Mouse (Mus musculus) ES-Bruce4 (cell line): ENCODE data around the gene Mad1l1. TPM values are rescaled to one million over a fixed set of nuclear protein-coding genes. Genes with fewer than 3 reads are reported as not detected.

Experiments used
- H3K27ac ChIP-seq: 2 replicates; pipeline ENCODE4 v1.5.1; 2012; ENCODE audit warnings: low read length, inconsistent platforms; ENCODE audit not compliant: insufficient read depth
- H3K27me3 ChIP-seq: 2 replicates; pipeline ENCODE4 v1.6.1; 2012; ENCODE audit warnings: mild to moderate bottlenecking, low read length, inconsistent platforms; ENCODE audit not compliant: control insufficient read depth, poor library complexity, insufficient read depth, severe bottlenecking
- H3K36me3 ChIP-seq: 2 replicates; pipeline ENCODE4 v1.6.1; 2012; ENCODE audit warnings: inconsistent platforms, mild to moderate bottlenecking, low read length, moderate library complexity; ENCODE audit not compliant: control insufficient read depth, poor library complexity, insufficient read depth, severe bottlenecking
- H3K4me1 ChIP-seq: one replicate; pipeline ENCODE4 v1.8.1; 2011; ENCODE audit warnings: low read length; ENCODE audit not compliant: control insufficient read depth, insufficient read depth
- H3K4me3 ChIP-seq: 2 replicates; pipeline ENCODE4 v1.5.1; 2011; ENCODE audit warnings: low read depth, mild to moderate bottlenecking, low read length
- H3K9ac ChIP-seq: 2 replicates; pipeline ENCODE4 v1.6.1; 2012; ENCODE audit warnings: low read depth, mild to moderate bottlenecking, inconsistent platforms; ENCODE audit not compliant: poor library complexity, severe bottlenecking
- H3K9me3 ChIP-seq: replicated peaks from 2 replicates; pipeline ENCODE4 v1.6.1; 2012; ENCODE audit warnings: mild to moderate bottlenecking, low read length, inconsistent platforms; ENCODE audit not compliant: control insufficient read depth, poor library complexity, insufficient read depth, severe bottlenecking
- CTCF ChIP-seq: IDR thresholded peaks from one replicate; pipeline ENCODE4 v1.8.1; 2011; ENCODE audit warnings: low read depth, low read length
- EP300 ChIP-seq: IDR thresholded peaks from 2 replicates; pipeline ENCODE4 v1.6.1; 2011; ENCODE audit warnings: low read depth, low read length; ENCODE audit not compliant: insufficient read depth
- POLR2A ChIP-seq: IDR thresholded peaks from one replicate; pipeline ENCODE4 v1.8.1; 2011; ENCODE audit warnings: low read length; ENCODE audit not compliant: insufficient read depth
- polyA plus RNA-seq: library from polyadenylated mRNA; stranded (reverse); fragments of >200 nt; gene quantifications from 2 replicates; pipeline ENCODE4 v1.2.4, GENCODE M21; 2011; ENCODE audit warnings: low read depth; ENCODE audit not compliant: missing spikeins, insufficient read depth, insufficient read length

Gene Mad1l1
- polyA plus RNA-seq, 1 experiment: 25.4 TPM

- Histone ChIP-seq H3K4me1 (peaks cover 1% of the 10 kb centered on the region), H3K9me3 (peaks cover 2% of the 10 kb centered on the region; the same call in 1 of the 2 replicates), H3K27me3 (no peaks in the 10 kb centered on the region), H3K9ac (no peak overlapping the region), H3K36me3 (peaks cover 5% of the 10 kb centered on the region), H3K4me3 (no peak overlapping the region), H3K27ac (no peak overlapping the region)
- TF ChIP-seq EP300 (no peak), POLR2A (no peak), CTCF (peak; percentile 66)
Measured at GRCm38 (mm10) chr5:140336680-140337079, 15.3 kb upstream of the Mad1l1 start.

DNA sequence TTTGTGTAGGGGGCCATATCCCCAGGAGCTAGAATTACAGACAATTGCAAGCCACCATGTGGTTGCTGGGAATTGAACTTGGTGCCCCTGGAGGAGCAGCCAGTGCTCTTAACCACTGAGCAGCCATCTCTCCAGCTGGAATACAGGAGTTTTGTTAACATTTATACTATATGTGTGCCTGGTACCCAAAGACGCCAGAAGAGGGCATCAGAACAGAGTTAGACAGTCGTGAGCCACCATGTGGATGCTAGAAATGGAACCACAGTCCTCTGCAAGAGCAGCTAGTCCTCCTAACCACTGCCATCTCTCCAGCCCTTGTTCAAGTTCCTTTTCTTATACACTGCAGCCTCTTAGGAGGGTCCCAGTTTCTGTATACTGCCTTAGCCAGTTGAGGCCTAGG, 12.3 kb upstream of the Mad1l1 start:
- Histone ChIP-seq H3K27me3 (no peaks in the 10 kb centered on the region), H3K36me3 (peaks cover 4% of the 10 kb centered on the region), H3K4me1 (peaks cover 1% of the 10 kb centered on the region), H3K27ac (no peak overlapping the region), H3K9me3 (0 out of 2 replicates have a peak, but pooled peaks cover under 1% of the 10 kb centered on the region), H3K9ac (no peak overlapping the region), H3K4me3 (no peak overlapping the region)
- TF ChIP-seq EP300: no peak
- peak; percentile 44 for TF ChIP-seq CTCF

DNA sequence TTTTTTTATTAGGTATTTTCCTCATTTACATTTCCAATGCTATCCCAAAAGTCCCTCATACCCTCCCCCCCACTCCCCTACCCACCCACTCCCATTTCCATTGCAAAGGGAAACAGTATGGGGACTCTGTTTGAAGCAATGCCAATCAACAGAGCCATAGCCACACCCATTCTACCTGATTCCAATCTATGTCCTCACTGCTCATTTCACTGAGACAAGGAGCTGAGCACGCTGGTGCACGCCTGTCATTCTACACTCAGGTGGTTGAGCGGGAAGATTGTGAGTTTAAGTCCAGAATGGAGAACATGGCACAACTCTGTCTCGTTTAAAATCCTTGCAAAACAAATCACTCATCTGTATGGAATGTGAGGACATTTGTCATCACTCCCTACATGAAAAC, 11.2 kb upstream of the Mad1l1 start:
- peak overlapping the region; percentile 85 for H3K27ac ChIP-seq
- H3K9ac ChIP-seq: no peak overlapping the region

DNA sequence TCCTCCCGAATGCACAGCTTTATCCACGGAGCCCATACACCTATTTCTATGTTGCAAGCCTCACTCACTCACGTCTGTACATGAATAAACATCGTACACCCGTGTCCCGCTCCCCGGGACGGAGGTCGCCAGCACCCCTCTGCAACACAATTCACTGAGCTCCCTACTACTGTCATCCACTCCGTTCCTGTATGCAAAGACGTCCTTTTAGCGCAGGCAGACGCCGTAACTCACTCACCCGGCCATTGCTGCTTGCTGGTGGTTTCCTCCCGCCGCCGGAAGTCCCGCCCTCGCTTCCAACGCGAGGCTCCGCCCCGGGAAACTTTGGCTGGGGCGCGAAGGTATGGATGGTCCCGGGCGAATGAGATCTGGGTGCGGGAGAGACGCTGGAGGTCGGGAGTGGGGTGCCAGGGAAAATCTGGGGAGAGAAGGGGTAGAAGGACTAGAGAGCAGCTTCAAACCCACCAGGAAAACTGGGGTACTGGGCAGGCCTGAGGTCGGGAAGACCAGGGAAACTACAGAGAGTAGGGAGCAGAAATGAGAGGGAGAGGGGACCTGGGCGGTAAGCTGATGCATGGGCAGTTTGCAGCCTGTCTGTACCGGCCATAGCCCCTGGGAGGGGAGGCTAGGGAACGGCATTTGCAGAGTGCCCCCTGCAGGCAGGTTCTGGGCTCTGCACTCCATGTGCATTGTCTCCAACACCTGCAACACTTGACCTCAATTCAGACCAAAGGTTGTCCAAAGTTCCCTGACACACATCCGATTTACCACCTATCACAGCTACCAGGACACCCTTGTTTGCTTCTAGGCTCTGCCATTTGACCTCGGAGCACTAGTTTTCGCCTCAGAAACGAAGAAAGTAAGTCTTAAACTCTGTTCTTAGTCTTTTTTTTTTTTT, 10.5 kb upstream of the Mad1l1 start, which contains the start of gene Mrm2:
Mrm2 (minus strand) TSS at position 284 of the 898 bp plus-strand sequence.
- H3K36me3 ChIP-seq: no peaks in the 10 kb centered on the region
- H3K4me3 ChIP-seq: peak within 1 kb of the TSS; percentile 95
- TF ChIP-seq EP300 (peak; percentile 79; the same call in 1 of the 2 replicates), CTCF (peak; percentile 97), POLR2A (peak; percentile 85)

More for the DNA sequence above, 11.2 kb upstream of the Mad1l1 start:
- Histone ChIP-seq H3K36me3 (no peaks in the 10 kb centered on the region), H3K27me3 (no peaks in the 10 kb centered on the region), H3K9me3 (no peaks in the 10 kb centered on the region), H3K4me3 (peak overlapping the region; percentile 44), H3K4me1 (peaks cover 1% of the 10 kb centered on the region)
- TF ChIP-seq POLR2A: no peak
- no peak for TF ChIP-seq EP300
- no peak for TF ChIP-seq CTCF

DNA sequence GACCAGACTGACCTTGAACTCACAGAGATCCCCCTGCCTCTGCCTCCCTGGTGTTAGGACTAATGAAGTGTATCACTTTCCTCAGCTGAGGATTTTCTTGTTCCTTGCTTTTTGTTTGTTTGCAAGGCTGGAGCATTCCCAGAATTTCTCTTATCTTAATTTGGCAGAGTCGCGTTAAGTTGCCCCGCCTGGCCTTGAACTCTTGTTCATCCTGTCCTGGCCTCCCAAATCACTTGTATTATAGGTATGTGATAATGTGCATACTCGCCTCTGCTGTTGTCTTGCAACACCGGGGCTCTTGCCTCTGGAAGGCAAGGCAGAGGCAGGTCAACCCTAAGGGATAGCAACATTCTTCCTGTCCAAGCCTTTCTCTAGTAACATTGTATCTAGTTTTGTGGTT, 2.7 kb upstream of the Mad1l1 start:
- no peak for TF ChIP-seq CTCF
- TF ChIP-seq POLR2A: no peak
- TF ChIP-seq EP300: no peak
- H3K4me1 ChIP-seq: no peaks in the 10 kb centered on the region
- H3K36me3 ChIP-seq: no peaks in the 10 kb centered on the region
- no peaks in the 10 kb centered on the region for H3K27me3 ChIP-seq
- no peak overlapping the region for H3K4me3 ChIP-seq
- no peak overlapping the region for H3K27ac ChIP-seq
- no peaks in the 10 kb centered on the region for H3K9me3 ChIP-seq
- H3K9ac ChIP-seq: no peak overlapping the region

More for the DNA sequence above, 10.5 kb upstream of the Mad1l1 start, which contains the start of gene Mrm2:
- Histone ChIP-seq H3K9ac (peak within 1 kb of the TSS; percentile 57), H3K27me3 (no peaks in the 10 kb centered on the region), H3K9me3 (no peaks in the 10 kb centered on the region), H3K4me1 (peaks cover 1% of the 10 kb centered on the region), H3K27ac (peak within 1 kb of the TSS; percentile 85)
